Mouse (Mus musculus): ENCODE measurements around the gene Crb3. TPM values are rescaled to one million over a fixed set of nuclear protein-coding genes. Genes with fewer than 3 reads are reported as not detected.

The Crb3 gene
- polyA plus RNA-seq, 1 experiment from 2014 or later: 6.3 TPM

- no peak overlapping the region for H3K27ac ChIP-seq (ENCODE audit: low read depth, low read length)
- no peak overlapping the region for H3K4me3 ChIP-seq (ENCODE audit: low read length)
- peaks cover 10% of the 10 kb centered on the region; the same call in 1 of the 2 replicates for H3K4me1 ChIP-seq (ENCODE audit: control insufficient read depth, insufficient read depth, low read depth, low read length)
- H3K4me2 ChIP-seq (ENCODE audit: low read length): no peak overlapping the region; the same call in 1 of the 2 replicates
- no peaks in the 10 kb centered on the region for H3K9me3 ChIP-seq (ENCODE audit: control insufficient read depth, low read length)
- no peak overlapping the region for H3K9ac ChIP-seq (ENCODE audit: low read depth, low read length)
- ATAC-seq: no peak
- WGBS: 88% methylated on average over 5 of the region's 5 CpGs
- H3K27me3 ChIP-seq (replicated peaks; ENCODE audit: control insufficient read depth, insufficient read depth, low read length): no peaks in the 10 kb centered on the region
- no peaks in the 10 kb centered on the region for H3K36me3 ChIP-seq (ENCODE audit: control insufficient read depth, insufficient read depth, low read length)
Observed at GRCm38 (mm10) chr17:57107064-57107463, 48.2 kb downstream of the Crb3 start.

- 82% methylated on average over 7 of the region's 7 CpGs for WGBS
- no peaks in the 10 kb centered on the region for H3K9me3 ChIP-seq (ENCODE audit: control insufficient read depth, low read length)
- H3K4me2 ChIP-seq (ENCODE audit: low read length): no peak overlapping the region
- no peaks in the 10 kb centered on the region for H3K27me3 ChIP-seq (replicated peaks; ENCODE audit: control insufficient read depth, insufficient read depth, low read length)
- no peaks in the 10 kb centered on the region for H3K36me3 ChIP-seq (ENCODE audit: control insufficient read depth, insufficient read depth, low read length)
- no peak overlapping the region for H3K4me3 ChIP-seq (ENCODE audit: low read length)
- H3K9ac ChIP-seq (ENCODE audit: low read depth, low read length): no peak overlapping the region
- peaks cover 10% of the 10 kb centered on the region; the same call in 1 of the 2 replicates for H3K4me1 ChIP-seq (ENCODE audit: control insufficient read depth, insufficient read depth, low read depth, low read length)
- no peak overlapping the region for H3K27ac ChIP-seq (ENCODE audit: low read depth, low read length)
- no peak for ATAC-seq
Observed at GRCm38 (mm10) chr17:57108040-57108665, 49.2 kb downstream of the Crb3 start.

- H3K4me3 ChIP-seq (ENCODE audit: low read length): no peak overlapping the region
- H3K4me2 ChIP-seq (ENCODE audit: low read length): no peak overlapping the region
- H3K9me3 ChIP-seq (ENCODE audit: control insufficient read depth, low read length): no peaks in the 10 kb centered on the region
- no peak overlapping the region for H3K9ac ChIP-seq (ENCODE audit: low read depth, low read length)
- H3K27ac ChIP-seq (ENCODE audit: low read depth, low read length): no peak overlapping the region
- H3K27me3 ChIP-seq (replicated peaks; ENCODE audit: control insufficient read depth, insufficient read depth, low read length): no peaks in the 10 kb centered on the region
- peaks cover 10% of the 10 kb centered on the region; the same call in 1 of the 2 replicates for H3K4me1 ChIP-seq (ENCODE audit: control insufficient read depth, insufficient read depth, low read depth, low read length)
- no peak for ATAC-seq
- H3K36me3 ChIP-seq (ENCODE audit: control insufficient read depth, insufficient read depth, low read length): no peaks in the 10 kb centered on the region
- WGBS: 60% methylated on average over 5 of the region's 5 CpGs
Observed at GRCm38 (mm10) chr17:57108666-57109171, 49.8 kb downstream of the Crb3 start.

GRCm38 (mm10) chr17:57110005-57110404 lies 51.1 kb downstream of the Crb3 start:
- Histone ChIP-seq H3K27ac (ENCODE audit: low read depth, low read length) (no peak overlapping the region), H3K4me1 (ENCODE audit: control insufficient read depth, insufficient read depth, low read depth, low read length) (peaks cover 4% of the 10 kb centered on the region; the same call in 1 of the 2 replicates), H3K36me3 (ENCODE audit: control insufficient read depth, insufficient read depth, low read length) (no peaks in the 10 kb centered on the region), H3K4me2 (ENCODE audit: low read length) (no peak overlapping the region), H3K4me3 (ENCODE audit: low read length) (no peak overlapping the region), H3K27me3 (replicated peaks; ENCODE audit: control insufficient read depth, insufficient read depth, low read length) (no peaks in the 10 kb centered on the region), H3K9me3 (ENCODE audit: control insufficient read depth, low read length) (no peaks in the 10 kb centered on the region), H3K9ac (ENCODE audit: low read depth, low read length) (no peak overlapping the region)
- ATAC-seq: no peak
- WGBS: 82% methylated on average over 1 of the region's 1 CpGs

GRCm38 (mm10) chr17:57112768-57113474 lies 54.0 kb downstream of the Crb3 start:
- WGBS: 94% methylated on average over 10 of the region's 10 CpGs
- Histone ChIP-seq H3K9me3 (ENCODE audit: control insufficient read depth, low read length) (no peaks in the 10 kb centered on the region), H3K9ac (ENCODE audit: low read depth, low read length) (no peak overlapping the region), H3K27me3 (replicated peaks; ENCODE audit: control insufficient read depth, insufficient read depth, low read length) (no peaks in the 10 kb centered on the region), H3K4me1 (ENCODE audit: control insufficient read depth, insufficient read depth, low read depth, low read length) (no peaks in the 10 kb centered on the region), H3K4me3 (ENCODE audit: low read length) (no peak overlapping the region), H3K27ac (ENCODE audit: low read depth, low read length) (no peak overlapping the region), H3K4me2 (ENCODE audit: low read length) (no peak overlapping the region), H3K36me3 (ENCODE audit: control insufficient read depth, insufficient read depth, low read length) (no peaks in the 10 kb centered on the region)
- ATAC-seq: no peak

Other genes starting within 250 kb of the Crb3 start
- 4.9 and 6.5 TPM in 2 replicates for gene Rfx2, start 228.1 kb upstream of the Crb3 start, polyA plus RNA-seq (2015; fragmentation: Nextera tagmentation; extraction: Ambion mirVana)
- gene Acsbg2, start 184.7 kb upstream of the Crb3 start, polyA plus RNA-seq (2015; fragmentation: Nextera tagmentation; extraction: Ambion mirVana): not detected in 2 replicates
- gene 1700061G19Rik, start 183.6 kb upstream of the Crb3 start, polyA plus RNA-seq (2015; fragmentation: Nextera tagmentation; extraction: Ambion mirVana): 0.29 and 0.50 TPM in 2 replicates
- gene Mllt1, start 123.7 kb upstream of the Crb3 start, polyA plus RNA-seq (2015; fragmentation: Nextera tagmentation; extraction: Ambion mirVana): 58.2 and 82.3 TPM in 2 replicates
- not detected in 2 replicates for gene Acer1, start 77.0 kb upstream of the Crb3 start, polyA plus RNA-seq (2015; fragmentation: Nextera tagmentation; extraction: Ambion mirVana)
- gene Clpp, start 68.8 kb upstream of the Crb3 start, polyA plus RNA-seq (2015; fragmentation: Nextera tagmentation; extraction: Ambion mirVana): 162 and 168 TPM in 2 replicates
- gene Alkbh7, start 61.8 kb upstream of the Crb3 start, polyA plus RNA-seq (2015; fragmentation: Nextera tagmentation; extraction: Ambion mirVana): 57.8 and 64.4 TPM in 2 replicates
- 0.64 TPM in 1 of 2 replicates, not detected in the other for gene Pspn, start 59.1 kb upstream of the Crb3 start, polyA plus RNA-seq (2015; fragmentation: Nextera tagmentation; extraction: Ambion mirVana)
- 60.2 and 68.0 TPM in 2 replicates for gene Gtf2f1, start 47.8 kb upstream of the Crb3 start, polyA plus RNA-seq (2015; fragmentation: Nextera tagmentation; extraction: Ambion mirVana)
- gene Gm17949, start 47.6 kb upstream of the Crb3 start, polyA plus RNA-seq (2015; fragmentation: Nextera tagmentation; extraction: Ambion mirVana): 0.31 and 0.51 TPM in 2 replicates
- gene Khsrp, start 27.6 kb upstream of the Crb3 start, polyA plus RNA-seq (2015; fragmentation: Nextera tagmentation; extraction: Ambion mirVana): 14.4 and 20.1 TPM in 2 replicates
- not detected in 2 replicates for gene Slc25a41, start 17.5 kb upstream of the Crb3 start, polyA plus RNA-seq (2015; fragmentation: Nextera tagmentation; extraction: Ambion mirVana)
- 43.2 and 44.7 TPM in 2 replicates for gene Slc25a23, start 758 bp downstream of the Crb3 start, polyA plus RNA-seq (2015; fragmentation: Nextera tagmentation; extraction: Ambion mirVana)
- gene Dennd1c, start 19.4 kb downstream of the Crb3 start, polyA plus RNA-seq (2015; fragmentation: Nextera tagmentation; extraction: Ambion mirVana): 3.8 and 4.7 TPM in 2 replicates
- gene Tubb4a, start 28.7 kb downstream of the Crb3 start, polyA plus RNA-seq (2015; fragmentation: Nextera tagmentation; extraction: Ambion mirVana): 362 and 407 TPM in 2 replicates
- gene Tnfsf9, start 46.2 kb downstream of the Crb3 start, polyA plus RNA-seq (2015; fragmentation: Nextera tagmentation; extraction: Ambion mirVana): 8.7 and 9.3 TPM in 2 replicates
- 1.9 and 2.1 TPM in 2 replicates for gene Cd70, start 90.7 kb downstream of the Crb3 start, polyA plus RNA-seq (2015; fragmentation: Nextera tagmentation; extraction: Ambion mirVana)
- gene Tnfsf14, start 135.1 kb downstream of the Crb3 start, polyA plus RNA-seq (2015; fragmentation: Nextera tagmentation; extraction: Ambion mirVana): not detected in 2 replicates
- 2.1 TPM in 2 replicates for gene C3, start 169.0 kb downstream of the Crb3 start, polyA plus RNA-seq (2015; fragmentation: Nextera tagmentation; extraction: Ambion mirVana)
- 22.8 and 24.2 TPM in 2 replicates for gene Gpr108, start 189.3 kb downstream of the Crb3 start, polyA plus RNA-seq (2015; fragmentation: Nextera tagmentation; extraction: Ambion mirVana)
- gene Trip10, start 190.3 kb downstream of the Crb3 start, polyA plus RNA-seq (2015; fragmentation: Nextera tagmentation; extraction: Ambion mirVana): 10.1 and 11.6 TPM in 2 replicates
- gene Vav1, start 220.0 kb downstream of the Crb3 start, polyA plus RNA-seq (2015; fragmentation: Nextera tagmentation; extraction: Ambion mirVana): 1.4 and 1.7 TPM in 2 replicates

Data from hindbrain, embryonic 16.5 days (tissue).